Mouse (Mus musculus) erythroblast, embryonic 14.5 days (primary cell): ENCODE results near the gene B4galnt3. TPM values are rescaled to one million over a fixed set of nuclear protein-coding genes. Genes with fewer than 3 reads are reported as not detected.

Source experiments
- H3K27me3 ChIP-seq: 2 replicates; pipeline ENCODE4 v1.6.1; 2012; ENCODE audit warnings: inconsistent platforms; ENCODE audit not compliant: control insufficient read depth
- H3K36me3 ChIP-seq: 2 replicates; pipeline ENCODE4 v1.6.1; 2012; ENCODE audit warnings: mild to moderate bottlenecking, inconsistent platforms; ENCODE audit not compliant: control insufficient read depth
- H3K4me1 ChIP-seq: 2 replicates; pipeline ENCODE4 v1.6.1; 2012; ENCODE audit warnings: inconsistent platforms; ENCODE audit not compliant: control insufficient read depth
- H3K4me3 ChIP-seq: replicated peaks from 2 replicates; pipeline ENCODE3; 2012; ENCODE audit warnings: moderate library complexity, mild to moderate bottlenecking, inconsistent platforms
- H3K9me3 ChIP-seq: 2 replicates; pipeline ENCODE4 v1.6.1; 2012; ENCODE audit warnings: low read length, inconsistent platforms, mixed read lengths; ENCODE audit not compliant: control insufficient read depth
- GATA1 ChIP-seq: IDR thresholded peaks from 2 replicates; pipeline ENCODE4 v1.6.1; 2012; ENCODE audit warnings: low read length, inconsistent platforms, mixed read lengths
- TAL1 ChIP-seq: IDR thresholded peaks from 3 replicates; pipeline ENCODE4 v1.6.1; 2012; ENCODE audit warnings: low read length, inconsistent platforms, mixed read lengths
- polyA plus RNA-seq: library from polyadenylated mRNA; stranded (reverse); fragments of >175 nt; gene quantifications from 2 replicates; pipeline ENCODE4 v1.2.3, GENCODE M21; 2012

Gene B4galnt3
- polyA plus RNA-seq, 1 experiment: 0.07 TPM

GRCm38 (mm10) chr6:120193174-120193573 lies 101.2 kb downstream of the B4galnt3 start:
- peaks cover 76% of the 10 kb centered on the region for H3K4me1 ChIP-seq
- H3K4me3 ChIP-seq: peak overlapping the region; percentile 8
- H3K36me3 ChIP-seq: no peaks in the 10 kb centered on the region
- no peaks in the 10 kb centered on the region for H3K9me3 ChIP-seq
- peaks cover 12% of the 10 kb centered on the region for H3K27me3 ChIP-seq
- TF ChIP-seq TAL1: no peak
- no peak for TF ChIP-seq GATA1

GRCm38 (mm10) chr6:120192211-120192870 lies 102.0 kb downstream of the B4galnt3 start:
- Histone ChIP-seq H3K36me3 (no peaks in the 10 kb centered on the region), H3K27me3 (peaks cover 19% of the 10 kb centered on the region), H3K4me3 (no peak overlapping the region), H3K4me1 (peaks cover 76% of the 10 kb centered on the region), H3K9me3 (no peaks in the 10 kb centered on the region)
- no peak for TF ChIP-seq TAL1
- no peak for TF ChIP-seq GATA1

- H3K9me3 ChIP-seq: no peaks in the 10 kb centered on the region
- TF ChIP-seq TAL1 (no peak), GATA1 (no peak)
- H3K27me3 ChIP-seq: peaks cover 27% of the 10 kb centered on the region
- no peaks in the 10 kb centered on the region for H3K36me3 ChIP-seq
- H3K4me3 ChIP-seq: no peak overlapping the region
- H3K4me1 ChIP-seq: peaks cover 77% of the 10 kb centered on the region
Measured at GRCm38 (mm10) chr6:120191396-120192170, 102.8 kb downstream of the B4galnt3 start.

- H3K9me3 ChIP-seq: no peaks in the 10 kb centered on the region
- no peak overlapping the region for H3K4me3 ChIP-seq
- H3K27me3 ChIP-seq: peaks cover 34% of the 10 kb centered on the region
- peaks cover 83% of the 10 kb centered on the region for H3K4me1 ChIP-seq
- no peaks in the 10 kb centered on the region for H3K36me3 ChIP-seq
- TF ChIP-seq TAL1 (no peak), GATA1 (no peak)
Measured at GRCm38 (mm10) chr6:120190912-120191311, 103.4 kb downstream of the B4galnt3 start.

GRCm38 (mm10) chr6:120190365-120190764 lies 104.0 kb downstream of the B4galnt3 start:
- no peaks in the 10 kb centered on the region for H3K9me3 ChIP-seq
- peaks cover 37% of the 10 kb centered on the region for H3K27me3 ChIP-seq
- H3K4me1 ChIP-seq: peaks cover 89% of the 10 kb centered on the region
- TF ChIP-seq GATA1 (no peak), TAL1 (no peak)
- H3K4me3 ChIP-seq: no peak overlapping the region
- no peaks in the 10 kb centered on the region for H3K36me3 ChIP-seq

GRCm38 (mm10) chr6:120189287-120189686 lies 105.1 kb downstream of the B4galnt3 start:
- TF ChIP-seq GATA1: no peak
- TF ChIP-seq TAL1: no peak
- H3K4me3 ChIP-seq: no peak overlapping the region
- no peaks in the 10 kb centered on the region for H3K36me3 ChIP-seq
- peaks cover 92% of the 10 kb centered on the region for H3K4me1 ChIP-seq
- H3K9me3 ChIP-seq: no peaks in the 10 kb centered on the region
- H3K27me3 ChIP-seq: peaks cover 34% of the 10 kb centered on the region

- Histone ChIP-seq H3K4me1 (peaks cover 93% of the 10 kb centered on the region), H3K27me3 (peaks cover 34% of the 10 kb centered on the region), H3K9me3 (no peaks in the 10 kb centered on the region), H3K36me3 (no peaks in the 10 kb centered on the region), H3K4me3 (peak overlapping the region; percentile 47)
- TF ChIP-seq TAL1: no peak
- TF ChIP-seq GATA1: no peak
Measured at GRCm38 (mm10) chr6:120188376-120189235, 105.8 kb downstream of the B4galnt3 start.

- peak overlapping the region; percentile 47 for H3K4me3 ChIP-seq
- no peak for TF ChIP-seq GATA1
- no peak for TF ChIP-seq TAL1
- peaks cover 87% of the 10 kb centered on the region for H3K4me1 ChIP-seq
- H3K9me3 ChIP-seq: no peaks in the 10 kb centered on the region
- peaks cover 34% of the 10 kb centered on the region for H3K27me3 ChIP-seq
- H3K36me3 ChIP-seq: no peaks in the 10 kb centered on the region
Measured at GRCm38 (mm10) chr6:120187587-120188176, 106.7 kb downstream of the B4galnt3 start.

GRCm38 (mm10) chr6:120186594-120186993 lies 107.8 kb downstream of the B4galnt3 start:
- Histone ChIP-seq H3K4me3 (no peak overlapping the region), H3K4me1 (peaks cover 85% of the 10 kb centered on the region), H3K36me3 (no peaks in the 10 kb centered on the region), H3K27me3 (peaks cover 34% of the 10 kb centered on the region), H3K9me3 (no peaks in the 10 kb centered on the region)
- TF ChIP-seq TAL1: no peak
- no peak for TF ChIP-seq GATA1
